Mouse (Mus musculus) forebrain, postnatal 0 days (tissue): ENCODE results near the gene Ush2a. TPM values are rescaled to one million over a fixed set of nuclear protein-coding genes. Genes with fewer than 3 reads are reported as not detected.
A peak's percentile ranks its signal among the peaks of the same experiment; 100 is the strongest.

Experiments
- ATAC-seq: fragments of 200-750 bp; cut with Nextera tagmentation; 2 replicates; pipeline ENCODE4 v1.8.0; 2017; ENCODE audit warnings: mild to moderate bottlenecking, moderate library complexity
- DNase-seq: peaks from one replicate; pipeline ENCODE4 v3.0.0-alpha.2; 2015
- H3K27ac ChIP-seq: fragments of 300-500 bp; sonication (generic); 2 replicates; pipeline ENCODE4 v1.5.1; 2014; ENCODE audit warnings: low read depth, mild to moderate bottlenecking, antibody characterized with exemption, low read length, moderate library complexity, mixed read lengths
- H3K27me3 ChIP-seq: fragments of 300-500 bp; sonication (generic); 2 replicates; pipeline ENCODE4 v1.6.1; 2014; ENCODE audit warnings: mild to moderate bottlenecking, low read length, mixed read lengths; ENCODE audit not compliant: insufficient read depth
- H3K36me3 ChIP-seq: fragments of 300-500 bp; sonication (generic); 2 replicates; pipeline ENCODE4 v1.6.1; 2014; ENCODE audit warnings: mild to moderate bottlenecking, moderate library complexity; ENCODE audit not compliant: insufficient read depth
- H3K4me1 ChIP-seq: fragments of 300-500 bp; sonication (generic); 2 replicates; pipeline ENCODE4 v1.6.1; 2014; ENCODE audit warnings: antibody characterized with exemption; ENCODE audit not compliant: insufficient read depth
- H3K4me2 ChIP-seq: fragments of 300-500 bp; sonication (generic); 2 replicates; pipeline ENCODE4 v1.6.1; 2014; ENCODE audit warnings: low read depth, mild to moderate bottlenecking, moderate library complexity
- H3K4me3 ChIP-seq: fragments of 300-500 bp; sonication (generic); 2 replicates; pipeline ENCODE4 v1.5.1; 2014; ENCODE audit warnings: low read depth, low read length, mixed read lengths
- H3K9ac ChIP-seq: fragments of 300-500 bp; sonication (generic); 2 replicates; pipeline ENCODE4 v1.6.1; 2014; ENCODE audit warnings: mild to moderate bottlenecking
- H3K9me3 ChIP-seq: fragments of 300-500 bp; sonication (generic); 2 replicates; pipeline ENCODE4 v1.6.1; 2016; ENCODE audit warnings: low read length
- CTCF ChIP-seq: sonication (generic); IDR thresholded peaks from 2 replicates; pipeline ENCODE4 v1.5.1; 2016; ENCODE audit warnings: antibody characterized with exemption, control low read depth, low read depth
- WGBS: fragments of 180-500 bp; shearing (Covaris S2); extraction: QIAGEN DNeasy Blood & Tissue Kit; methylation state at CpG from one replicate; pipeline ENCODE4 v1.1.7; 2014; 5-methylcytosine and 5-hydroxymethylcytosine counted together
- polyA plus RNA-seq: library from polyadenylated mRNA; unstranded; fragments of >200 nt; fragmentation: Nextera tagmentation; extraction: Ambion mirVana; gene quantifications from 2 replicates; pipeline ENCODE4 v1.2.1, GENCODE M21; 2015
- total RNA-seq: library from RNA; depleted of rRNA; stranded (reverse); fragments of >200 nt; gene quantifications from 2 replicates; pipeline ENCODE4 v1.2.3, GENCODE M21; 2014

Gene Ush2a
- total and polyA plus RNA-seq, 2 experiments from 2014 or later = 0.10 TPM

GRCm38 (mm10) chr1:188464653-188465052, 202.8 kb downstream of the Ush2a start:
- TF ChIP-seq CTCF = no peak
- Histone ChIP-seq H3K9ac (no peak overlapping the region), H3K9me3 (no peaks in the 10 kb centered on the region), H3K36me3 (no peaks in the 10 kb centered on the region), H3K27me3 (no peaks in the 10 kb centered on the region), H3K4me2 (no peak overlapping the region), H3K27ac (no peak overlapping the region), H3K4me1 (no peaks in the 10 kb centered on the region), H3K4me3 (no peak overlapping the region)
- no peak for DNase-seq
- ATAC-seq = no peak

- ATAC-seq (peak; percentile 43), DNase-seq (peak; percentile 31)
- WGBS = 53% methylated on average over 10 of the region's 10 CpGs
Observed at GRCm38 (mm10) chr1:188468371-188468783, 206.6 kb downstream of the Ush2a start.

GRCm38 (mm10) chr1:188504958-188505357, 243.1 kb downstream of the Ush2a start:
- no peak overlapping the region for H3K27ac ChIP-seq
- H3K9ac ChIP-seq = no peak overlapping the region
- no peaks in the 10 kb centered on the region for H3K27me3 ChIP-seq
- DNase-seq = no peak
- H3K4me3 ChIP-seq = no peak overlapping the region
- H3K36me3 ChIP-seq = no peaks in the 10 kb centered on the region
- no peak for ATAC-seq
- no peaks in the 10 kb centered on the region for H3K4me1 ChIP-seq
- WGBS = 18% methylated on average over 5 of the region's 5 CpGs
- no peak overlapping the region for H3K4me2 ChIP-seq
- no peaks in the 10 kb centered on the region for H3K9me3 ChIP-seq
- no peak for TF ChIP-seq CTCF

More at GRCm38 (mm10) chr1:188468371-188468783, 206.6 kb downstream of the Ush2a start:
- H3K4me1 ChIP-seq = no peaks in the 10 kb centered on the region
- no peak for TF ChIP-seq CTCF
- no peaks in the 10 kb centered on the region for H3K27me3 ChIP-seq
- no peaks in the 10 kb centered on the region for H3K36me3 ChIP-seq
- H3K9me3 ChIP-seq = no peaks in the 10 kb centered on the region
- no peak overlapping the region for H3K9ac ChIP-seq
- no peak overlapping the region for H3K27ac ChIP-seq
- H3K4me2 ChIP-seq = no peak overlapping the region
- H3K4me3 ChIP-seq = no peak overlapping the region

- WGBS = 92% methylated on average over 8 of the region's 8 CpGs
- no peaks in the 10 kb centered on the region for H3K9me3 ChIP-seq
- no peak for DNase-seq
- no peak overlapping the region for H3K4me3 ChIP-seq
- H3K4me2 ChIP-seq = no peak overlapping the region
- no peaks in the 10 kb centered on the region for H3K4me1 ChIP-seq
- no peak overlapping the region for H3K27ac ChIP-seq
- no peak for TF ChIP-seq CTCF
- H3K27me3 ChIP-seq = no peaks in the 10 kb centered on the region
- no peaks in the 10 kb centered on the region for H3K36me3 ChIP-seq
- H3K9ac ChIP-seq = no peak overlapping the region
- no peak for ATAC-seq
Observed at GRCm38 (mm10) chr1:188518792-188519191, 257.0 kb downstream of the Ush2a start.

GRCm38 (mm10) chr1:188527451-188527850, 265.6 kb downstream of the Ush2a start:
- no peak for DNase-seq

GRCm38 (mm10) chr1:188529606-188530131, 267.8 kb downstream of the Ush2a start:
- no peaks in the 10 kb centered on the region for H3K4me1 ChIP-seq
- no peak for TF ChIP-seq CTCF
- ATAC-seq (no peak), DNase-seq (peak; percentile 9)
- no peaks in the 10 kb centered on the region for H3K27me3 ChIP-seq
- no peaks in the 10 kb centered on the region for H3K9me3 ChIP-seq
- no peak overlapping the region for H3K9ac ChIP-seq
- no peak overlapping the region for H3K4me2 ChIP-seq
- H3K27ac ChIP-seq = no peak overlapping the region
- no peaks in the 10 kb centered on the region for H3K36me3 ChIP-seq
- no peak overlapping the region for H3K4me3 ChIP-seq
- 31% methylated on average over 6 of the region's 6 CpGs for WGBS

More at GRCm38 (mm10) chr1:188527451-188527850, 265.6 kb downstream of the Ush2a start:
- ATAC-seq = no peak
- Histone ChIP-seq H3K9ac (no peak overlapping the region), H3K27me3 (no peaks in the 10 kb centered on the region), H3K4me3 (no peak overlapping the region), H3K27ac (no peak overlapping the region), H3K9me3 (no peaks in the 10 kb centered on the region), H3K4me2 (no peak overlapping the region), H3K36me3 (no peaks in the 10 kb centered on the region), H3K4me1 (no peaks in the 10 kb centered on the region)
- 61% methylated on average over 3 of the region's 3 CpGs for WGBS
- no peak for TF ChIP-seq CTCF

GRCm38 (mm10) chr1:188537021-188537420, 275.2 kb downstream of the Ush2a start:
- DNase-seq (no peak), ATAC-seq (no peak)
- Histone ChIP-seq H3K36me3 (no peaks in the 10 kb centered on the region), H3K4me3 (no peak overlapping the region), H3K9ac (no peak overlapping the region), H3K4me1 (no peaks in the 10 kb centered on the region), H3K9me3 (0 out of 2 replicates have a peak, but pooled peaks cover 4% of the 10 kb centered on the region), H3K27ac (no peak overlapping the region), H3K27me3 (no peaks in the 10 kb centered on the region), H3K4me2 (no peak overlapping the region)
- 91% methylated on average over 1 of the region's 1 CpGs for WGBS
- TF ChIP-seq CTCF = no peak
